Mouse (Mus musculus) testis, adult 2 months (tissue): ENCODE measurements around the gene Col2a1.

Experiments used
- CTCF ChIP-seq: fragments of 200-500 bp; IDR thresholded peaks from 2 replicates; pipeline ENCODE4 v1.5.1; 2012; ENCODE audit warnings: low read depth, mild to moderate bottlenecking, inconsistent platforms, low read length, moderate library complexity; ENCODE audit not compliant: control insufficient read depth, insufficient read depth, insufficient replicate concordance
- POLR2A ChIP-seq: fragments of 200-500 bp; IDR thresholded peaks from 2 replicates; pipeline ENCODE4 v1.6.1; 2012; ENCODE audit warnings: low read depth, mild to moderate bottlenecking, inconsistent platforms, low read length, moderate library complexity; ENCODE audit not compliant: control insufficient read depth

DNA sequence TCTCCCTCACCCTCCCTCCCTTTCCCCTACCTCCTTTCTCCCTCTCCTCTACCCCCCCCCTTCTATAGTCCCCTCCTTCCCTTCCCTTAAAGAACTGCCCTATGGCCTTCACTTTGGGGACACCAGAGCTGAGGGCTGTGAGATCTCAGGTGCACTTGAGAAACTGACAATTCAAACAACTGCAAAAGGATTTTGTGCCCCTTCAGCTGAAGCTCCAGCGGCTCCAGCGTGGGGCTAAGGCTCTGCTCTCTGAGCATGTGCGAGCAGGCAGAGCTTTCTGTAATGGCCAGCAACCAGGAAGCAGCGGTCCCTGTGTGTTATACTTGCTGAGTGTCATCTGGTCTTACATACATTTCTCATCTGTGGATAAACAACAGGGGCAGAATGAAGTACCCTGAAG, 48.8 kb downstream of the Col2a1 start:
- TF ChIP-seq POLR2A (no peak), CTCF (no peak)
